Mouse (Mus musculus): ENCODE measurements around the gene Nat8f1.
"Not testable (repeated sequence)": the region's sequence is repeated elsewhere in the genome, so short reads cannot be mapped to it uniquely, and the experiment has no call there.

Nat8f1 gene

DNA sequence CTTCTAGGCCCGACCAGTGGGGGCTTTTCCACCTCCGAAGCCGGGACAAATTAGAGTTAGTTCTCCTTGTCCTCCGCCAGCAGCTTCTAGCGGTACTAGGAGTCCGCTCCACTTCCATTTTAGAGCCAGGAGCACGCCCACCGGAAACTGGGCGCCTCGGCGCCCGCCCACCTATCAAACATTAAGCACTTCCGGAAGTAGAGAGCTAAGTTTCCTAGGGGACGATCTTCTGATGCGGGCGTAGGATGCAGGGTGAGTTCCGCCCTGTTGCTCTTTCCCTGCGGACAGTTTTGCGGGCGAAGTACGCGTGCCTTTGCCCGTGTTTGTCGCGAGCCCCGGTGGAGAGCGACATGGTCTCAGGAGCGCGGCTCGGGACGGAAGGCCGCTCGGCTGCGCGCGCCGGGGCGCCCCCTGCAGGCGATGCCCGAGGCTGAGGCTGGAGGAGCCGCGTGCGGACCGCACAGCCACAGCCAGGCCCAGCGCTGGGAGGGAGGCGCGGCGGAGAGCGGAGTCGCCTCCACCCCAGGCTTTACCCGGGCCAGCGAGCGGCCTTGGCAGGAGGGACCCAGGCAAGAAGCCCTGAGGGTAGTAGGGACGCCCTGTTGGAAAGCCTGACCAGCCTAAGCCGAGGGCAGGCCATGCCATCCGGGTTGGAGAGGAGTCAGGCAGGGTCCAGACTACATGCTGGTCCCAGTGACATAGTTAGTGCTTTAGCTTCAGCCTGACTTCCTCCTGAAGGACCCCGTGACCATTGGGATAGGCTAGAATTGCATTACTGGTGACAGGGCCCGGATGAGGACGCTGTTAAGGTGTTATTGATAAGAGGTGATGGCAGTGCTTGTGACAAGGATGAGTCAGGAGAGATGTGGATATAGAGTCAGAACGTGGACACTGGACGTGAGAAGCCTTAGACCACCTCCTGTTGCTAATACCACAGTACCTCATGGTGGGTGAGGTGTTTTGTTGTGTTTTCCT, at the start of gene Nat8f1:
Nat8f1 (minus strand) TSS at position 149 of the 975 bp plus-strand sequence.
- peak; percentile 87 for DNase-seq

DNA sequence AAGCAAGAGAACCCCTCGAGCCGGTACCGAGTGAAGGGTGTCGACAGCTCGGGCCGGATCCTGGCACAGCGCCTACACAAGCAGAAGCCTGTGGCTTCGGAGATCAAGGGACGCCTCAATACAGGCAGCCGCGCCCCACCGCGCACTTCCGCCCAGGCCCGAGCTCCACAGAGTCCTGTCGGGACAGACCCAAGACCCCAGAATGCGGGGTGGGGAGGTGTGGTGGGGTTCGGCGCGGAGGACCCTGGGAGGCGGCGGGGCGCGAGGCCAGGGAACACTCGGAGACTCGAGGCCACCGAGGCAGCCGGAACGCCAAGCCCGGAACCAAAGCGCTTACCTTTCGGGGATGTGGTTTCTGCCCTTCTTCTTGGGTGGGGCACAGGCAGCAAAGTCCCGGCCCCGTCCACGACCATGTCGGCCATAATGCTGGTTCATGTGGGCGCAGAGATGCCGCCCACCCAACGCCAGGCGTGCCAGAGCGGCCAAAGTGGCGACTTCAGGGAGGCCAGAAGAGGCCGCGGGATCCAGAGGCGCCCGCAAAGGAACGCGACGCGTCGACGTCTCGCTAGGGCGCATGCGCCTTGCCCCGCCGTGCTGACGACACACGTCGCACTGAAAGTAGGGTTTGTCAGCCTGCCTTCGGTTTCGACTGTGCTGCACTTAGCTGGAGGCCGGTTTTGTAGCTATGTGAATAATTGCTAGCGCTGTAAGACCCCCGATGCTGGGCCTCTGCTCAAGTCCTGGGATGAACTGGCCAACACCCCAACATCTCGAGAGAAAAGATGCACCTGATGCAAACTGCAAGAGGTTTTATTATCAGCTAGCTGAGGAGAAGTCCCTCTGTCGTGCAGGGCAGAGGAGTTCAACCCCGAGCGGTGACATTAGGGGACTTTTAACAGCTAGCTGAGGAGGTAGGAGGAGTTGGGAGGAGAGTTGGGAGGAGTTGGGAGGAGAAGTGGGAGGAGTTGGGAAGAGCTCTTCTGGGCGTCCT, 45.9 kb upstream of the Nat8f1 start, which contains the start of gene Dusp11:
Dusp11 (minus strand) TSS at position 567 of the 991 bp plus-strand sequence.
- peak; percentile 93 for DNase-seq

DNA sequence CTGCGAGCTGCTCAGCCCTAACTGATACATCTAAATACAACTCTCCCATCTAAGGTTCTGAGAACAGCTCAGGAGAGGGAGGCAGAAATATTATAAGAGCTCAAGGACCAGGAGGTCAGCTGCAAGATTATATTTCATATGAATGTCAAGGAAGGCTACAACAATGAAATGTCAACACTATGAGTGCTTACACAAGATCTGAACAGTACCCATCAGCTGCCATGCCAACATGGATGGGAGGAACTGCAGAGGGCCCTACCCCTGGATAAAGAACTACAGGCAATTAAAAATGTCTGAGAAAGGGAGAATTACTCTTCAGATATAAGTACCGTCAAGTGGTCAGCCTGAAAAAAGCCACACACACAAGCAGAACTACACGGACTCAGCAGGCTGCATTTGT, 42.1 kb upstream of the Nat8f1 start:
- no peak for DNase-seq

DNA sequence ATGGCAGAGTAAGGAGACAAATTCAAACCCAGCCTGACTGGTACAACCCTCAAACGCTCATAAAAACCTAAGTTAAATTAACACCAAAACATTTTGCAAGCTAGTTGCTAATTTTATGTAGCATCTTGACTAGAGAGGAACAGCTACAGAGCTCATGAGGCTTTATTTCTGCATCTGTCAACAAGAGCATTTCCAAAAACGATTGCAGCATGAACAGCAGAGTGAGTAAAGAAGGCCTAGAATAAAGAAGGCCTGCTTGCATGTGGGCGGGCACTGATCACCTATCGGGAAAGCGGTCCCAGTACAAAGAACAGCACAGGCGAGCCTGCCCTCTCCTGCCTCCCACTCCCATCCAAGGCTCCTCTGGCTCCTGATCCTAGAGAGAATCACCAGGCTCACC, 33.1 kb upstream of the Nat8f1 start:
- DNase-seq: no peak

DNA sequence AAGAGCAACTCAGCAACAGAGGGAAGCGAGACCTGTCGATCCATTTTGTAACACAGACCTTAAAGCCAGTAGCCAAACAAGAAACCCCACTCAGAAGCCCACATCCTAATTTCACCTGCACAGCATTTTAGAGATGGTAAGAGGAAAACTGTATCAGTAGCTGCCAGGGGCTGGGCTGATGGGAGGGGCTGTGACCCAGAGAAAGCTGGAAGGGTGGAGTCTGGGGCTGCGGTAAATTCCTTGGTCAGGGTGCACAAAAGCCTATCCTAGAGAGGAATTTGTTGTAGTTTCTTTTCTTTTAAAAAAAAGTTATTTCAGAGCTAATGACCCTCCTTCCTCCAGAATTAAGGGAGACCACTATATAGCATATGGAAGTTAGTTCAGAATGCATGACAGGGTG, 27.0 kb upstream of the Nat8f1 start:
- DNase-seq: no peak

DNA sequence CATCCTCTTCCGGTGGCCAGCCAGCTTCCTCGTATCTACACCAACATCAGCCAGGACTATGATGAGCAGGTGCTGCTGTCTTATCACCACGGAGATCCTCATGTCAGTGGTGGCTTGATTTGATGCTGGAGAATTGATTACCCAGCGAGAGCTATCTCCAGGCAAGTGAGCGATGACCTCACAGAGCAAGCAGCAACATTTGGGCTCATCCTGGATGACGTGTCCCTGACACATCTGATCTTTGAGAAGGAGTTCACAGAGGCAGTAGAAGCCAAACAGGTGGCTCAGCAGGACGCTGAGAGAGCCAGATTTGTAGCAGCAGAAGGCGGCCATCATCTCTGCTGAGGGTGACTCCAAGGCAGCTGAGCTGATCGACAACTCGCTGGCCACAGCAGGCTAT, 23.2 kb upstream of the Nat8f1 start:
- no peak for DNase-seq

DNA sequence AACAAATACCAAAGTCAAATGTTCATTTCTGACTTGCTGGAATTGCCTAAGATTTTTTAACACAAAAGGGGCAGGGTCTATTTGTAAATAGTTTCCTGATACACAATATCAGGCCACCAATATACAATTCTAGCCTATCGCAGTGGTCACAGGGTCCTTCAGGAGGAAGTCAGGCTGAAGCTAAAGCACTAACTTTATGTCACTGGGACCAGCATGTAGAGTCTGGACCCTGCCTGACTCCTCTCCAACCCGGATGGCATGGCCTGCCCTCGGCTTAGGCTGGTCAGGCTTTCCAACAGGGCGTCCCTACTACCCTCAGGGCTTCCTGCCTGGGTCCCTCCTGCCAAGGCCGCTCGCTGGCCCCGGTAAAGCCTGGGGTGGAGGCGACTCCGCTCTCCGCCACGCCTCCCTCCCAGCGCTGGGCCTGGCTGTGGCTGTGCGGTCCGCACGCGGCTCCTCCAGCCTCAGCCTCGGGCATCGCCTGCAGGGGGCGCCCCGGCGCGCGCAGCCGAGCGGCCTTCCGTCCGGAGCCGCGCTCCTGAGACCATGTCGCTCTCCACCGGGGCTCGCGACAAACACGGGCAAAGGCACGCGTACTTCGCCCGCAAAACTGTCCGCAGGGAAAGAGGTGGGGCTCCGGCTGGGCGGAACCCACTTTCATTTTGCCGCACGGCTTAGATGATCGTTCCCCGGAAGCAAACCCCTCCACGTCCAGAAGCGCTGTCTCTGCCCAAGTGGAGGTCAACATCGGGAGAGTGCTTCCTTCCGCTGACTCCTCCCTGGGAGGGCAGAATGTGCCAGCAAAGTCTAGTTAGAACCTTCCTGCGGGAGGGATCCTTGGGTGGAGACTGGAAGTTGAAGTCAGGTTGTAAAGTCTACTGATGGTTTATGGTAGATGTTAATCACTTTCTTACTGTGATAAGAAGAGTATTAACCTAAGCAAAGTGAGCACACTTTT, 21.3 kb upstream of the Nat8f1 start:
- DNase-seq: peak; percentile 84

DNA sequence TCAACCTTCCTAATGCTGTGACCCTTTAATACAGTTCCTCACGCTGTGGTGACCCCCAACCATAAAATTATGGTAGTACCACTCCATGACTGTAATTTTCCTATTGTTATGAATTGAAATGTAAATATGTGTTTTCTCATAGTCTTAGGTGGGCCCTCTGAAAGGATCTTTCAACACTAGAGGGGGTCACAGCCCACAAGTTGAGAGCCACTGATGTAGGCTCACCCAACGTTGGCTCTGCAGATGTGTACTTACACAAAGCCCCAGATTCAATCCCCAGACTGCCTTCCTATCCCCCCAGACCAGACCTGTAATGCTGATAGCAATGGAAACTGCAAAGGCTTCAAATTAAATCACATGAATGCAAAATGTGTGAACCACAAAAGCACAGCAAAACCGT, 20.2 kb upstream of the Nat8f1 start:
- DNase-seq: peak; percentile 17

DNA sequence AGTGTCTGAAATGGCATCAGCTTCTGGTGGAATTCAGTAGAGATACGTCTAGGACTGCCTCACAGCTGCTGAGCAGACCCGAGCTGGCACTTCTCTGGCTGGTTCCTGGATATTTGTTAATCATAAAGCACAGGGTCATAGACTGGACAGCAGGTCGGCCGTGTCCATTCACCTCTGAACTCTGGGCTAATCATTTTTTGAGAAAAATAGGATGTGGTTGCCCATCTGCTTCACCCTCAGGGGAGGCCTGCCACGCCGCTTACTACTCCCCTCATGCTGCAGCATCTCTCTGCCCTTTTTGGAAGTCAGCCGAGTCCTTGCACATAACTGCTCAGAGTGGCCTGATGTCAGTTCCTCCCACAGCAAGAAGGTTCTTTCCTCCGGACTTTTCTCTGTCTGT, 18.6 kb upstream of the Nat8f1 start:
- no peak for DNase-seq

DNA sequence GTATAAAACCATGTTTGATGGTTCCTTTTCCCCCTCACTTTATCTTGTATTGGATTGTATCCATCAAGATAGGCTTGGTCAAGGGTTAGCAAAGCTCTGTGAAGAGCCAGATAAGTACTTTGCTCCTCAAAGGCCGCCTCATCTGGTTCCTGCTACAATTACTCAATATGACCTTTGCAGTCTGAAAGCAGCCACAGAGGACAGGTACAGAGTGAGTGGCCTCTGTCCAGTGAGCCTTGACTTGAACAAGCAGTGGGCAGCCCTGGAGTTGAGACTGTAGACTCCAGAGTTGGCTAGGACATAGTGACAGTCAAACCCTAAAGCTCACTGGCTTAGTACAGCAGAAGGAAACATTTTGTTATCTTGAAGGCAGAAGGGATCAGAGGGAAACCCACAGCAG, 13.8 kb upstream of the Nat8f1 start:
- DNase-seq: no peak

DNA sequence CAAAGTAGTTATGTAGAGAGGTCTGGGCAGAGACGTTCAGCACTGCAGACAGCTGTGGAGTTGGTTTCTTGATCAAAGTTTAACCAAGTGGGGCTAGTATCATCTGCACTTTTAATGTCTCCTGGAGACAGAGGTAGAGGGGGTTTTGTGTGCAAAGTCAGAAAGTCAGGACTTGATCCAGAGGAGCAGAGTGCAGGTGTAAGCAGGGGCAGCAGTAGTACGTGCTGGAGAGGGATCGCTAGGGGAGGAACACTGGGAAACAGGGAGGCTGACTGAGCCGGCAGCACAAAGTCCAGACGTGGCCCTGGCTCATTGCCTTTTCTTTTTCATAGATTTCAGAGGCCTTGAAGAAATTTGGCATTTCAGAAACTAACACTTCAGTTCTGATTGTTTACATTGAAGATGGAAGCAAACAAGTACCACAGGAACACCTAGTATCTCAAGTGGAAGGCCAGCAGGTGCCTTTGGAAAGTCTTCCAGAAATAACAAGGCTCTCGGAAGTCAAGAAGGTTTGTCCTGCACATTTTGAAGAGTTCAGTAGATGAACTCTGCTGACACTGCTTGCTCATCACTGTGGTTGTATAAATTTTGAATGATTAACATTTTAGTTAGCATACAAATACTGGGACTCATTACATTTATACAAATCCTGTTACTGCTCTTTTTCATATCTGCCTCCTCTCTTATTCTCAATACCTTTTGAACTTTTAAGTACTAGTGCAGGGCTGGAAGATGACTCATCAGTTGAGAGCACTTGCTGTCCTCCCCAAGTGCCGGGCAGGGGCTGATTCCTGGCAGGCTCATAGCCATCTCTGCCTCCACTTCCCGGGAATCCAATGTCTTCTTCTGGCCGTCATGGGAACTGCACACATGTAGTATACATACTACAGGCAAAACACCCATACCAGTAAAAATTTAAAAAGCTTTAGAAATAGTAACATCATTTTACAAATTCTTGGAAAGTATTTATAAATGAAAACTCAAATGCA, 12.3 kb upstream of the Nat8f1 start:
- DNase-seq: no peak

DNA sequence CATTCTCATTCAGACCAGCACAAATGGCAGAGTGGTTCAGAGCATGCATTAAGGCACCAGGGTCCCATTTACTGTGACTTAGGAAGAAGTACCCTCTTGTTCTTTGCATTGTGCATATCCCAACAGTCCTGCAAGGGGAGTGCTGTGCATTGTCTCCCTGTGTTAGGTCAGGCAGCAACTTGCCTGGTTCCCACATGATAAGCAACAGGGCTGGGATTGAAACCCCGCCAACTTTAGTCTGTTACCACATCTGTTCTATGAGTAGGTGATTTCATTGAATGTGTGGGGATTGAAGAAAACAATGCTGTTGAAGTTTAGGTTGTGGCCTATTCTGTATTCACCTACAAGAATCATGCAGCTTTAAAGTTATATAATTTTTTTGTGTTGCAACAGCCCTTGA, 11.2 kb upstream of the Nat8f1 start:
- DNase-seq: no peak

DNA sequence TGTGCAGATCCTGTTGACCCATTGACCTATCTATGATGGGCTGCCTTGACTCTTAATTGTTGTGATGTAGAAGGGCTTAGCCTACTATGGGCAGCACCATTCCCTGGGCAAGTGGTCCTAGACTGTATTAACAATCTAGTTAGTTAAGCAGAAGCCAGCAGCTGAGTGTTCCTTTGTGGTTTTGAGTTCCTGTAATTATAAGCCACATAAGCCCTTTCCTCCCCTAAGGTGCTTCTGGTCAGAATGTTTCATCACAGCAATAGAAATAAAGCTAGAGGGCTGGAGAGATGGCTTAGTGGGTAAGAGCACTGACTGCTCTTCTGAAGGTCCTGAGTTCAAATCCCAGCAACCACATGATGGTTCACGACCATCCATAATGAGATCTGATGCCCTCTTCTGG, 8.2 kb upstream of the Nat8f1 start:
- DNase-seq: no peak

DNA sequence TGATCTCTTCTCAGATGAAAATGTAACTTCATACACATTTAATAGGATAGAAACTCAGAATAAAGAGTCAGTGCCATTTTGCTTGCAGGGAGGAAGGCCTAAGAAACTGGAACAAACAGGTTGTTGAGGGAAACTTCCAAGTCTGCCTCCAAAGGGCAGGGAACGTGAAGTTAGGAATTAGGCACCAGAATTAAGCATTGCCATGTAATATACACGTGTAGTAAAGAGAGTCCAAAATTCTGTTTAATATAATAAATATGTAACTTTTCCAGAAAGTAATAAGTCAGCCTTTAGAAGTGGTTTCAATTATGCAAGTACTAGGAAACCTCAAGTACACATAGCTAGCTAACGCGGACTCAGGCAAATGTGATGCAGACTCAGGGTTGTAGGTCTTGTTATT, 3.9 kb upstream of the Nat8f1 start:
- no peak for DNase-seq

DNA sequence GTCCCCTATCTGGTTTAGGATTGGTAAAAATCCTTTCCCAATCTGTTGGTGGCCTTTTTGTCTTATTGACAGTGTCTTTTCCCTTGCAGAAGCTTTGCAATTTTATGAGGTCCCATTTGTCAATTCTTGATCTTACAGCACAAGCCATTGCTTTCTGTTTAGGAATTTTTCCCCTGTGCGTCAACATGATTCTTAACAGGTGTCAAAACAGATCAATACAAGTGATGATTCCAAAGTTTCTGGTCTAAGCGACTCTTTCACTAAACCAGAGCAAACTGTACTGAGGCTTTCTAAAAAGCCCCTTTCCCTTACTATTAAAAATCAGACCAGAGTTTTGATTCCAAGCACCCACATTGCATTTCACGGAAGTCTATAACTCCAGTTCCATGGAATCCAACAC, 2.9 kb upstream of the Nat8f1 start:
- not testable (repeated sequence) for DNase-seq

DNA sequence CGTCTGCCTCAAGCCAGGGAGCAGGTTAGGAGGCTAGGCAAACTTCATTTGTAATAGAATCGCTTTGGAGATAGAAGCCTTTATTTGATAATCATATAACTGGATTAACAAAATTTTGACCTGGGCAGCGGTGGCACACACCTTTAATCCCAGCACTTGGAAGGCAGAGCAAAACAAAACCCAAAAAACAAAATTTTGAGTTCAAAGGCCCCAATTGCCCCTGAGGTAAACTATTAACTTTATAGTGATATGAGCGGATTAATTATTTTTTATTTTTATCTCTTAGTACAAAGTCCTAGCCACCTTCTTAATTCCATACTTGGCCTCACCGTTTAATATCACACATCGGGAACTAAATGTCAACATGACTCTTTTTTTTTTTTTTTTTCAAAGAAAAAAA, 1.1 kb upstream of the Nat8f1 start:
- DNase-seq: no peak

DNA sequence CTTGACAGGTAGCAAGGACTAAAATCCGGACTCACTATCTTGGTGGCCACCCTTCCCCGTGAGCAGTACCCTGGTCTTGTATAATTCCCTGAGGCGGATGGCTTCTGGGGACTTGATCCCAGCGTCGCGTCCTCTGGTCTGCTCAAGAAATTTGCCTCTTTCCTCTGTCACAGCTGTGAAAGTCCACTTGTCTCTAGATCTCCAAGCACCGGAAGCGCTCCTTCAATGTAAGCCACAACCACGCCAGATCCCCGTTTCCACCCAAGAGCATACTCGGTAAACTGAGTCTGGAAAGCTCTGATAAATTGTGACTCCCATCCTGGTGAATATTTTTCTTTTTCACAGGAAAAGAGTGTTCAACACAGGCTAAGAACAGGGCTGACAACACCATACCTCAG, 347 bp downstream of the Nat8f1 start:
- no peak for DNase-seq

DNA sequence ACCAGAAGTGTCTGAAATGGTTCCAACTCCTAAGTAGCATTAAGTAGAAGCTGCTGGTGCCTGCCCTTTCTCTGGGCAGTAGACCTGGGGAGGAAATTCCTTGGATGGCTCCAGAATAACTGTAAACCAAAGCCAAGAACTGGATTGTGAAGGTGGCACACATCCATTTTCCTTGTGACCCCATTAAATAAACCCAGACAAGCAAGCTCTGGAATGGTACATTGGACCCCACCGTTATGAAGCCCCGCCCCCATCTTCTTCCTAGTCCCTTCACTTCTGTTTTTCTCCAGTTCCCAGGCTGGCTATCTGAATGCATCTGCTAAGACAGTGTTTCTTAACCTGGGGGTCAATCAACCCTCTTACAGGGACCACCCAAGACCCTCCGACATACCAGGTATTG, 3.9 kb downstream of the Nat8f1 start, which contains the start of gene Tprkb:
Tprkb (plus strand) TSS at position 279 of the 400 bp plus-strand sequence.
- no peak for DNase-seq

DNA sequence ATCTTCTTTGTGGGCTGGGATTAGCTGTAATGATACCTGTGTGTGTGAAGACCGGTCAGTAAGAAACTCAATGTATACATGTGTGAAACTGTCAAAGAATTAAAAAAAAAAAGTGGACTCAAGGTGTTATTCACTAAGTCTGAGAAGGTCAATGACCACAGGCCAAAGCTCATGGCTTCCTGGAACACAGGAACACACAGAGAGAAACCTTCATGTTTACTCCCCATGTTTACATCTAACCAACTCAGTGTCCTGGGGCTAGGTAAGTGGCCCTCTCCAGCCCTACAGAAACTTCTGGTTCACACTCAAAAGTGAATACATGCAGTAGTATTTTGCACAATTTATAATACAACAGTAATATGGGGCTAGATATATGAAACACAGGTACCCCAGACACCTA, 5.8 kb downstream of the Nat8f1 start:
- DNase-seq: no peak

DNA sequence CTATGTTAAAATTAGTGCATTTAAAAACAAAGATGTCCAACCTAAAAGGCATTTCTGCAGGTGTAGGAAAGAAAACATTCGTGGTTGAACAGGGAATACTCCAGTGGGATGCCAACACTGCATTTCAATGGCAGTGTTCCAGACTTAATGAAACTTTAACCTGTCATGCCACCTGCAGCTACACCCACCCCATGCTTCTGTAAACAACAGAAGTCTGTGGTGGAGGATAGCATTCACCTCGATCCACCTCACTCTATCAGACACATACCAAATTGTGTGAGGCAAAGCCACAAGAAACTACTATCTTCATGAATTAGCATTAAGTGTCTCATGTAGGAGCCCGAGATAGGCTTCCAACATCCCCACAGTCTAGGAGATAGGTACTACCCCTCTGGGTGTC, 7.1 kb downstream of the Nat8f1 start:
- DNase-seq: no peak

DNA sequence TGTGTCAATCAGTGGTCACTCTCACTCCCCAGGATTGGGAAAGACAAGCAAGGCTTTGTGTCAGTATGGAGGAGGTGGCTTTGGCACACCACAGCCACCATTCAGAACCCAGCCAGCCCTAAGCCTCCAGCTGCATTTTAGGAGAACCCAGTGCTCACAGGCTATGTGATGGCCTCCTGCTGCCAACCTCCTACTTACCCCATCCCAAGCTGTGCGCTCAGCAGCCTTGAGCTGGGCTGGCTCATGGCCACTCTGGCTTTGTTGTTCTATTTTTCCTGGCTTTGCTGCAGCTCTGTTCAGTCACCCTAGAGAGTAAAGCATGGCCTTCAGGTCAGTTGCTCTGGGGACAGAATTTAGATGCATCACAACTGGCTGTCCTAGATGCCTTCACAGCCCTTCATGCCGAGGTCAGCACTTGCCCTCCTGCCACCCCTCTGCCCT, 8.6 kb downstream of the Nat8f1 start:
- DNase-seq: not testable (repeated sequence)
